Mouse (Mus musculus) kidney, adult 8-10 months (tissue): ENCODE measurements around the gene Otud6a.
"Not testable (repeated sequence)": the region's sequence is repeated elsewhere in the genome, so short reads cannot be mapped to it uniquely, and the experiment has no call there.

Source experiments
- DNase-seq, 2 experiments: peaks; one replicate each; pipeline ENCODE4 v3.0.0; 2022

Gene Otud6a

DNA sequence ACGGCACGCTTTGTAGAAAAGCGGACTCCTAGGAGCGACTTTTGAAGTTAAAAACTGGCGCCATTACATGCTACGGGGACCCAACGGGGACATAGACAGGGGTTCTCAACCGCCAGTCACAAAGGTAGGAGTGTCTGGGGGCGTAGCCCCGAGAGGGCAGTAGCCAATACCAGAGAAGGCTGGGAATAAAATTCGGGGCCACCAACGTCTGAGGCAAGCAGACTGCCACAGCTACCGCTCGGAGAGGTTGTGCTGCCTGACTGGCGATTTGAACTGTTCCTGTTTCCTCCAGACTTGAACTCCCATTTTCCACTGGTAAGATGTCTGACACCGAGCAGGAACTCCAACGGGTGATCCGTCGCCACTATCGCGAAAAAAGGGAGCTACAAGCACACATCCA lies at the start of gene Otud6a:
Gene Otud6a (plus strand): TSS at position 321 of the 400 bp plus-strand sequence.
- DNase-seq, result no peak

DNA sequence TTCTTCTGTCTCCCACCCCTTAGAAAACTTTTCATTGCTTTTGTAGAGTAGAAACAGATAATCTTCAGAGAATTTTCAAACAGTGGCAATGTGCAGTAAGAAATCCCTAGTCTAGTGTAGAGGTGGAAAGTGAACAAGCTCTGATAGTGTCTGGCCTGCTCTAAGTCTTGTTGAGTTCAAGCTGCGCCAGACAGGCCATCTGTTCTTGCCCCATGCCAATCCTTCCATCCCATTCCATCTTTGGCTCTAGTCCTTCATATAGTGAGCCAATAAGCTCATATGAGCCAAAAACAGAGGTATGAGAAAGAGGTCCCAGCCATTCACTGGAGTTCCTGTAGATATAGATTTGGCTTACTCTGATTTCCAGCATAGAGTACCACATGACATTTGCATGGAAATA lies 38.9 kb upstream of the Otud6a start:
- DNase-seq, result no peak

DNA sequence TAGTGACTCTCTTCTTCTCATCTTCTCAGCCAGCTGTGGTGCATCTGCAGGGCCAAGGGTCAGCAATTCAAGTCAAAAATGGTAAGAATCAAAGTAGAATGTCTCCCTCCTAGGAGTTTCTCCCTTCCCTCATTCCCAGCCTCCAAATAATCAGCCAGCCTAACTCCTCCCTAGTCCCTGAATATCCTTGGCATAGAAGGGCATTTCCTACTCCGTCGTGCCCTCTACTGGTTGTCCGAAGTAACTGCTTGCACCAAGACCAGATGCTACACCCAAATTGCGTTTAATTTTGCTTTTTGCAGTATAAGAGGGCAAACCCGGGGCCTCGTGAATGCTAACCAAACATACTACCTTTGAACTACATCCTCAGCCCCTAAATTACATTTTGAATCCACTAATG lies 36.5 kb upstream of the Otud6a start:
- DNase-seq, result peak; percentile 1 to 8

DNA sequence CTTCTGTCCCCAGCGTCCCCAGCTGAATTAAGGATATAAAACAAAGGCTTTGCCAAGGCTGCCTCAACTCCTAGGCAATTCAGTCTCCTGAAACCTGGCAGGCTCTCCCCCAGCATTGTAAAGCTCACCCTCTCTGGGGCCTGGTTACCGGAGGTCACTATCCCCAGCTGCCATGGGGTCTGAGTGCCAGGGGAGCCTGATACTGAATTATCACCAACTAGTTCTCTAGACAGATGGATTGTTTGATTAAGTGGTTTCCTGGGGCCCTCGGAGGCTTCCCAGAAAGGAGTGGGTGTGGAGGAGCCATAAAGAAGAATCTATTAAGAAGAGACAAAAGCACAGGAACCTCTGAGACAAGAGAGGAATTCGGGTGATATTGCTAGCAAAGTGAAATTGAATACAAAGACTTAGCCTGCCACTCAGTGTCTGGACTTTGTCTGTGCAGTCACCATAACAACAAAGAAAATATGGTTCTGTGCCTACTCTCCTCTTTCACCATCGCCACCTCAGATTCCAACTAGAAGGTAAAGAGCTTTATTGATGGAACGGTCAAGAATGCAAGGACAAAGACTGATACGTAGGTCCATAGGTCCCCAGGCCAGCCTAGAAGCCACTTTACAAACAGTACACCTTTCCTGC lies 34.5 kb upstream of the Otud6a start:
- no peak for DNase-seq

DNA sequence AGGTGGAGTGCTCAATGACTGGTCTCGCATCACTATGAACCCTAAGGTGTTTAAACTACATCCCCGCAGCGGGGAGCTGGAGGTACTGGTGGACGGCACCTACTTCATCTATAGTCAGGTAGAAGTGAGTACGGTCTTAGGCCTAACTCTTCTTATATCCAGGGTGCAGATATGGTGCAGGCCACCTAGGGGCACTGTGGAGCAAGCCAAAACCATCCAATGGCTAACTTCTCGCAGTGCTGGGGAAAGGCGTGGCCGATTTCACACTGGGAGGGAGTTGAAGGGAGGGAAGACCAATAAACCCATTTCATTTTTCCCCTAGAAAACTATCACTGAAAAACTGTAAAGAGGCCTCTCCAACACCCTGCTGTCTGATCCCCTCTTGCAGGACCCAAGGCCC lies 33.8 kb upstream of the Otud6a start:
- DNase-seq, result peak in 1 of 2 experiments; percentile 1

DNA sequence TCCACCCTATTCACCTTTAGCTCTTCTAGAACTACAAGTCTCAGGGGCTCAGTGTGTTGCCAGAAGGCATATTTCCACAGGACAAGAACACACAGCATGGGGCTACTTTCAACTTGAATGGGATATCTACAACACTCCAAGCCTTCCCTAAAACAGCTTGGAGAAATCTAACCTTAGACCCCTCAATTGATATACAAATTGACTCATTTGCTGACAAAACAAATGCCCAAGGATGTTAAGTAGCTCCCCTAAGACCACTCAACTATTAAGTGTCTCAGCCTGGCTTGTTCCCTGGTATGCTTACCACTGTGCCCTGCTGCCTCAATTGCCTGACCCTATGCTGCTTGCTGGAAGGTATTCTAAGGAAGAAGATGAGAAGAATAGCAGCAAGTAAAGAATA lies 27.9 kb upstream of the Otud6a start:
- no peak for DNase-seq

DNA sequence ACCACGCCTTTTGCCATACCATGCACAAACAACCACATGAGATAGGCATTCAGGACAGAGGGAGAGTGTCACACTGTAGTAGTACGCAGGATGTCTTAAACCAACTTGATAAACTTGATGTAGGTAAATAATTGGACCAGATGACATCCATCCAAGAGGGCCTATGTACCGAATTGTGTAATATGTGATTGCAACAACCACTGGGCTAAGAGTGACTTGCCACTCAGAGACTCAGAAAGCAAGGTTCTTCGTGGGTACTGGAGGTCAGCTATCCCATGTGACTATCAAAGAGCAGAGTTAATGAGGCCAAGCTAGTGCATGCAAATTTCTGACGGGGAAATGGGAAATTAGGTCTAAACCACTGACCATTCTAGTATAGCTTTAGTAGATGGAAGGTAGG lies 27.2 kb upstream of the Otud6a start:
- no peak for DNase-seq

DNA sequence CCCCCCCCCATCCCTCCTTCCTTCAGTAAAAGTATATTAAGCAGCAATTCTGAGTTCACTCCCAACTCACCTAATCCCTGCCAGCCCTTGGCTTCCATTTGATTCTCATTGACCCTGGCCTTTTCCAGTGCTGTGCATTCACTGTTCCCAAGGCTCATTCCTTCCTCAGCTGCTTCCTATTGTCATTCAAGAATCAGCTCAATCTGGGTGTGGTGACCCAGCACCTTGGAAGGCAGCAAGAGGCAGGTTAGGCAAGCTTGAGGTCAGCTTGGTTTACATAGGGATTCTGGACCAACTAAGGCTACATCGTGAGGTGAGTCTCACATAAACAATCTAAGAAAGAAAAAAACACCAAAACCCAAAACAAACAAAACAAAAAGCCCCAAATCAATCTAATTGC lies 19.6 kb upstream of the Otud6a start:
- no peak for DNase-seq

DNA sequence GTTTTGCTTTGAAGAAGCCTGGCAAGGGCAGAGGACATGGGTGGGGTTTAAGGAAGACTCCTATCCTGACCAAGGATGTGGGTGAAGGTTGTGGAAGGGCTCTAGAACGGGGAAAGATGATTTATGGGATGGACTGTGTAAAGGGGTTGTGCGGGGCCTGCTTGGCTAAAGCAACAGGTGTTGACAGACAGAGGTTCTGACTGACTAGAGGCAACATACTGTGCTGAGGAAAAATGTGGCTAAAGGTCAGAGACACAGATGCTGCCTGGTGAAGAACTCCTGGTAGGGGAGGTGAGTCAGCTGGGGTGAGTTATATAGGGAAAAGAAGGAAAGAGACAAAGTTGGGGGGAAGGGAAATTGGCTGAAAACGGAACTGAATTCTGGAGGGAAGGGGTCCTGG lies 3.5 kb downstream of the Otud6a start:
- DNase-seq, result no peak

DNA sequence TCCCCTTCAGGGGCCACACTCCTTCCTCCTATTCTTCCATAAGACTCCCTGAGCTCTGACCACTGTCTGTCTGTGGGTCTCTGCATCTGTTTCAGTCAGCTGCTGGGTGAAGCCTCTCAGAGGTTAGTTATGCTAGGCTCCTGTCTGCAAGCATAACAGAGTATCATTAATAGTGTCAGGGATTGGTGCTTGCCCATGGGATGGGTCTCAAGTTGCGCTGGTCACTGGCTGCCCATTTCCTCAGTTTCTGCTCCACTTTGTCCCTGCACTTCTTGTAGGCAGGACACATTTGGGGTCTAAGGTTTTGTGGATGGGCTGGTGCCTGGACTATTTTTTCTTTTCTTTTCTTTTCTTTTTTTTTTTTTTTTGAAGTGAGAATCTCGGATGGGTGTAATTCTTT lies 13.8 kb downstream of the Otud6a start, which contains the start of gene Awat2:
Gene Awat2 (minus strand): TSS at position 101 of the 400 bp plus-strand sequence.
- DNase-seq, result not testable (repeated sequence)

DNA sequence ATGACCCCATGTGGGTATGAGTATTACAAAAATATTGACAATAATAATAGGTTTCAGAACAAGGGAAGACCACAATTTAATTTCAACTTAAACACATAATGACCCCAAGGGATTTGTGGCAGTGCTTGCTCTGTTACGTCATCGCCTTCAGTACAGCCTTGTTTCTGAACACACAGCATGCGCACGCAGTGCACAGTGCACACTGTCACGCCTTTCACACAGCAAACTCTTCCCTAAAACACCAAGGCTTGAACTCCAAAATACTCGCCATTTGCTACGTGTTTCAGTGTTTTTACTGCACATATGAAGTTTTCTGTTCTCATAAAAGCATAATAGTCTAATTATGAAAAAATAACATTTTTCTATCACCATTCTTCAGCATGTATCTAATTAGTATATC lies 14.7 kb downstream of the Otud6a start:
- DNase-seq, result no peak

DNA sequence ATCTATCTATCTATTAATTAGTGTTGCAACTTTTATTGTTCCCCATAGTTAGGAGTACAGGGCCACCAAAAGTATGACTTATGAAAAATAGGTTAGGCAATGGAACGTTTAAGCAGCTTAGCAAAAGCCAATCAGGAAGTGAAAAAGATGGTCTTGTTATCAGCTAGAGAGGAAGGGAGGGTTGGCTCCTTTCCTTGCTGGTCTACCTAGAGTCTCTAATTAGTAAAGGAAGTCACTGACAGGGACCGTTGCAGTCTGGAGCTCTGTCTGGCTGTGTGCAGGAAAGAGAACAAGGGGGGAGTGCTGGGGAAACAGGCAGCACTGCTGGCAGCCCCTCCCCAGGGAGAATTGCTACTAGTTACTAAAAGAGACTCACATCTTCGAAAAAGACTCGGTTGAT lies 39.2 kb downstream of the Otud6a start:
- DNase-seq, result no peak

DNA sequence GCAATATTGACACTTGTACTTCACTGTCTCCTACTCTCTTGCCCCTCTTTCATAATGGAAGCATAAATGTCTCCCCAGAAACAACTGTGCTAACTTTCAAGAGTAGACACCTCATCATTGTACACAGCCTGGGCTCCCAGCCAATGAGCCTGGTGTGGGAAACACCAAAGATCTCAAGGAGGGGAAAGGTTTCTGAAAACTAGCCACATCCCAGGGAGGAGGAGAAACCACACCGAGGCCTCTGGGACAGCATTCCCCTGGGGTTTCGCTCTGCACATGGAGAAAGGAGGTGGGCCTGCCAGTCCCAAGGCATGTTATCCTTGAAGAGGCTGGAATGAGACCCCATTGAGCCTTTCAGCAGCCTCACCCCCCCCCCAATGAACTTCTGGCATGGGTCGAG lies 41.3 kb downstream of the Otud6a start:
- no peak for DNase-seq

DNA sequence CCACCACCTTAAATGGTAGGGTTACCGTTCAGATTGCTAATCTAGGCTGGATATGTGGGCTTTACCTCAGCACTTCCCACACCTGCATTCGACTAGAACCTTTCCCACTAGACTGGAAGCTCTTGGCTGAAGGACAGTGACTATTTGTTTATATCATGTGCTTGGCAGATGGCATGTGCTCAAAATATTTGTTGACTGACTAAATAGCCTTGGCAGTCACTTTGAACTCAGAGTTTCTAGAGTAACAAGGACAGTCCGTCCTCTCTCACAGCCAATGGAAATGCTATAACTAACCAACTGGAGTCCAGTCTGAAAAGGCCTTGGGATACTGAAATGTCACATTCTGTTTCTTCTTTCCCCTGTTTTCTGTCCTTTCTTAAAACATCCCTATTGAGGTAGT lies 42.7 kb downstream of the Otud6a start:
- no peak for DNase-seq

DNA sequence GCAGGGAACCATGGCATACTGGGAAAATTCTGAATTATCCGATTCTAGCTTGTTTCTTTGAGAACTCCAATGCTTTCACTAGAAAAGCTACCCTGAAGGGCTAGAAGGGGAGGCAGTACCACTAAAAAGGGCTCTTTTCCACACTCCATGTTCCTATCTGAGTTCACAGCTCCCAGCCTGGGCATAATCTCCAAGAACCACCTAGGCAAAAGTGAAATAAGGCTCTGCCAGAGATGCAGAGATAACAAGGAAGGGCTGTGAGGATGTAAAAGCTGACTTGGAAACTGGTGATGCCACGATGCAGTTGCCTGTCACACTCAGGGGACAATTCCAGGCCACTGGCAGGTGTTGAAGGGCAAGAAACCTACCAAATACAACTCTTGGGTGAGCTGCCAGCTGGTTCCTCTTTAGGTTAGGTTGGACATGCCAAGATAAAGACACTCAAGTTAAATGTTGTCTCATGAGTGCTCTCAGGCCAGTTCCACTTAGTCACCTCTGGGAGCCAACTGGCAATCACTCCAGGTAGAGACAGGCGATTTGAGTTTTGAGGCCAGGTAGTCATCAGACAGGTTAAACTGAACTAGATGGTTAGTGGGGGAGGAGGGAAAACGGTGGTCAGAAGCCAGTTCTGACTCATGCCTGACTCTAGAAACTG lies 46.9 kb downstream of the Otud6a start:
- DNase-seq, result no peak
